Mouse (Mus musculus) liver, adult 2 months (tissue): ENCODE results near the gene Slc7a14.

Experiments
- CTCF ChIP-seq: fragments of 200-500 bp; IDR thresholded peaks from 2 replicates; pipeline ENCODE4 v1.5.1; 2011; ENCODE audit warnings: low read depth, low read length, control low read depth
- POLR2A ChIP-seq: fragments of 200-500 bp; IDR thresholded peaks from 2 replicates; pipeline ENCODE4 v1.6.1; 2011; ENCODE audit warnings: low read length, control low read depth; ENCODE audit not compliant: insufficient read depth; ENCODE audit errors: extremely low read depth

DNA sequence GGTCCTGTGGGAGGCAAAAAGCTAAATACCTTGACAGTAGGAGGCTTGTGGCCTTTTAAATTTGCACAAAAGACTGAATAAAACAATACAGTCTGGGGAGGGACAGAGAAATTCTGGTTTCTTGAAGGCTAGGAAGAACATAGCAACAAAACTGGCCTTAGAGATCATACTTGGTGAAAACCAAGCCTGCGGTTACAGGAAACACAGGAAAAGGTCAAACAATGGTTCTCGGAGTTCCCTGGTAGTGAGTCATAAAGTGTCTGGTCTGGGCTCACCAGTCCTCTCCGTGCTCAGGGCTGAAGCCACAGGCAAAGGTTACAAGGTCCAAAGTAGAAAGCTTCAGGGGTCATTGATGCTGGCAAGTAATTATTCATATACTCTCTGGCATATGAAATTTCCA is 29.1 kb upstream of the Slc7a14 start:
- TF ChIP-seq CTCF (no peak), POLR2A (no peak)
